In the genomic region with DNA sequence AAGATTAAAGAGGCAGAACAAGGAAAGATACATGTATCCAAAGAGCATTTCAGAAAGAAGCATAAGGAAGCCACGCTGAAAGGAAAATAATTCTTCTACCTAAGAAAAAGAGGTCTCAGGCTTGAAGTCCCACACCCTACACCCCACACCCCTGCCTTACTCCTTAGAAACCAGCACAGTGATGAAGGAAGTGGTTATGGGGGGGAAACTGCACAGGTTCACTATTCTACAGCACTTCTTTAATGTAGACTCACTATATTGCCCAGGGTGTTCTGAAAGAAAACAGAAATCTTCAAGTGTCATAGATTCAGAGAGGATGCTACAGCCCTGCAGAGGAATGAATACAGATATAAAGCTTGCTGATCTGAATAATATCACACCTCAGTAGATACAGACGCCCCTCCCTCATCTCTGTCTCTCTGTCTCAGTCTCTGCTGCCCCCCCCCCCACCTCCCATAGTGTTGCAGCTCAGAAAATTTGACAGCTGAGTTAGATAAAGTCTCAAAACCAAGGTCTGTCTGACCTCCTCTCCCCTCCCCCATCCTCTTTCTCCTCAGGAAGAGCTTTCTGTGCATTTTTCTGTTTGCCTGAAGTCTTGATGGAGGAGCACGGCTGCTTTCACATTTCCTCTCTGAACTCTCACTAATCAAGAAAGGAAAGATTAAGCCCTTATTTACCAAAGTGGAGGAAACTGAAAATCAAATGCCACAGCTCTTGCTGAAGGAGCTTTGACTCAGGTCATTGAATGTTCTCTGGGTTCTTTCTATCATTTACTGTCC, we compare ENCODE assay signal across 12 mouse cellular contexts.
DNase-seq lines count a peak whose midpoint lies in the region; ATAC-seq lines count a peak whose summit lies in the region.
"Had no signal": no experiment of that assay in that cellular context is flagged by ENCODE, and none has a peak within 500 bp of the region (broad histone marks: within the 10 kb centered on the region; RNA-seq: fewer than 3 reads in every experiment).

No protein-coding gene starts in this region.

- 52% methylated on average over 3 of the region's 3 CpGs for WGBS in kidney, embryonic 15.5 days

- H3K27me3 ChIP-seq in kidney, embryonic 15.5 days: no peaks in the 10 kb centered on the region
- H3K27me3 ChIP-seq: limb, embryonic 13.5 days; Patski had no signal

- no peak overlapping the region for H3K4me3 ChIP-seq in kidney, embryonic 15.5 days (replicated peaks)
- H3K4me3 ChIP-seq: limb, embryonic 13.5 days had no signal

- H3K27ac ChIP-seq in kidney, embryonic 15.5 days: peak overlapping the region; percentile 30; the same call in 1 of the 2 replicates
- H3K27ac ChIP-seq: limb, embryonic 13.5 days had no signal

- DNase-seq in kidney, postnatal 14 days: no peak
- DNase-seq in T-cell, adult 2 months (ENCODE audit: low spot score): peak; percentile 80
- DNase-seq in thymus, postnatal 25 days: peak; percentile 61
- no peak for DNase-seq in adrenal gland, postnatal 4 days (ENCODE audit: low spot score in 2 of 2)
- no peak for DNase-seq in layer of hippocampus, adult 9-10 months (ENCODE audit: low spot score)
- DNase-seq: cerebellum, adult 8-10 months; liver, postnatal 0 days had no signal

- no peaks in the 10 kb centered on the region for H3K9me3 ChIP-seq in kidney, embryonic 15.5 days (replicated peaks)
- H3K9me3 ChIP-seq: limb, embryonic 13.5 days had no signal

- no peak overlapping the region for H3K9ac ChIP-seq in kidney, embryonic 15.5 days
- H3K9ac ChIP-seq: limb, embryonic 13.5 days; liver, postnatal 0 days had no signal

- H3K36me3 ChIP-seq in kidney, embryonic 15.5 days: no peaks in the 10 kb centered on the region
- H3K36me3 ChIP-seq: limb, embryonic 13.5 days had no signal

- H3K4me1 ChIP-seq in kidney, embryonic 15.5 days: peaks cover 10% of the 10 kb centered on the region
- H3K4me1 ChIP-seq: limb, embryonic 13.5 days had no signal

- no peak overlapping the region for H3K4me2 ChIP-seq in kidney, embryonic 15.5 days
- H3K4me2 ChIP-seq: limb, embryonic 13.5 days had no signal

- ATAC-seq in kidney, embryonic 15.5 days (replicated peaks; ENCODE audit: low FRiP score): no peak
- peak; percentile 76 for ATAC-seq in megakaryocyte, adult 5-6 weeks (ENCODE audit: poor library complexity, severe bottlenecking)
- ATAC-seq: intestine, postnatal 0 days; liver, postnatal 0 days; Patski had no signal

Comparison
In these comparisons a context has a peak if more than half of its experiments do, and no peak if none do; other contexts are left out.
1. DNase-seq: peak in T-cell, adult 2 months (single experiment) and thymus, postnatal 25 days (single experiment); none in kidney, postnatal 14 days (single experiment), adrenal gland, postnatal 4 days (0 of 2) and layer of hippocampus, adult 9-10 months (single experiment).